Mouse (Mus musculus) intestine, embryonic 15.5 days (tissue): ENCODE data around the gene Wnt6. TPM values are rescaled to one million over a fixed set of nuclear protein-coding genes. Genes with fewer than 3 reads are reported as not detected.
A peak's percentile ranks its signal among the peaks of the same experiment; 100 is the strongest.

Experiments
- ATAC-seq: fragments of 200-750 bp; cut with Nextera tagmentation; 2 replicates; pipeline ENCODE4 v1.8.0; 2017; ENCODE audit warnings: moderate TSS enrichment, moderate library complexity
- H3K27ac ChIP-seq: fragments of 300-500 bp; sonication (generic); 2 replicates; pipeline ENCODE4 v1.5.1; 2015; ENCODE audit warnings: mild to moderate bottlenecking, inconsistent platforms
- H3K27me3 ChIP-seq: fragments of 300-500 bp; sonication (generic); replicated peaks from 2 replicates; pipeline ENCODE4 v1.6.1; 2015; ENCODE audit warnings: inconsistent platforms
- H3K36me3 ChIP-seq: fragments of 300-500 bp; sonication (generic); 2 replicates; pipeline ENCODE4 v1.6.1; 2015; ENCODE audit warnings: inconsistent platforms
- H3K4me1 ChIP-seq: fragments of 300-500 bp; sonication (generic); replicated peaks from 2 replicates; pipeline ENCODE4 v1.6.1; 2015; ENCODE audit warnings: inconsistent platforms
- H3K4me2 ChIP-seq: fragments of 300-500 bp; sonication (generic); replicated peaks from 2 replicates; pipeline ENCODE4 v1.6.1; 2015; ENCODE audit warnings: mild to moderate bottlenecking, inconsistent platforms
- H3K4me3 ChIP-seq: fragments of 300-500 bp; sonication (generic); replicated peaks from 2 replicates; pipeline ENCODE4 v1.5.1; 2015; ENCODE audit warnings: inconsistent platforms
- H3K9ac ChIP-seq: fragments of 300-500 bp; sonication (generic); 2 replicates; pipeline ENCODE4 v1.6.1; 2015; ENCODE audit warnings: inconsistent platforms
- H3K9me3 ChIP-seq: fragments of 300-500 bp; sonication (generic); 2 replicates; pipeline ENCODE4 v1.6.1; 2016; ENCODE audit warnings: inconsistent platforms
- WGBS: fragments of 180-500 bp; shearing (Covaris S2); methylation state at CpG from one replicate; pipeline ENCODE4 v1.1.7; 2015; 5-methylcytosine and 5-hydroxymethylcytosine counted together
- polyA plus RNA-seq: library from polyadenylated mRNA; unstranded; fragments of >200 nt; fragmentation: Nextera tagmentation; extraction: Ambion mirVana; gene quantifications from 2 replicates; pipeline ENCODE4 v1.2.1, GENCODE M21; 2015

Wnt6 gene
- 0.18 and 0.58 TPM in 2 replicates for polyA plus RNA-seq

DNA sequence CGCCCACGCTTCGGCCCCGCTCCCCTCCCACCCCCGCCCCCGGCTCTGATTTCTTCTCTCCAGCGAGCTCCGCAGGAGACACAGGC lies at the start of gene Wnt6:
Wnt6 (plus strand) TSS at position 48 of the 86 bp plus-strand sequence.
- no peaks in the 10 kb centered on the region for H3K9me3 ChIP-seq
- 0% methylated on average over 1 of the region's 8 CpGs for WGBS
- H3K9ac ChIP-seq, result peak within 1 kb of the TSS; percentile 37
- H3K4me1 ChIP-seq, result peaks cover 26% of the 10 kb centered on the region
- no peaks in the 10 kb centered on the region for H3K36me3 ChIP-seq
- no peak for ATAC-seq
- no peak within 1 kb of the TSS for H3K27ac ChIP-seq
- peak within 1 kb of the TSS; percentile 48 for H3K4me3 ChIP-seq
- H3K4me2 ChIP-seq, result peak within 1 kb of the TSS; percentile 93
- peaks cover 75% of the 10 kb centered on the region for H3K27me3 ChIP-seq

DNA sequence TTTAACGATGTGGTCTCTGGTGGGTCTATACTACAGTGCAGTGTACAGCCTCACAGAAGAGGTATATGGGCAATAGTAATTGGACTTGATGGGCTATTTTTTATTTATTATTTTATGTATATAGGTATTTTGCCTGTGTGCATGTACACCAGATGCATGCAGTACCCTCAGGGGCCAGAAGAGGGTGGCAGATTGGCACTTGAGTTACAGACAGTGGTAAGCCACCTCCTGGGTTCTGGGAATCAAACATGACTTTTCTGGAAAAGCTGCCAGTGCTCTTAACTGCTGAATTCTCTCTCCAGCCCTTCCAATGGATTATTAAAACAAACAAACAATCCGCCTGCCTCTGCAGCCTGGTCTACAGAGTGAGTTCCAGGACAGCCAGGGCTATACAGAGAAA lies 47.9 kb upstream of the Wnt6 start:
- Histone ChIP-seq H3K27ac (no peak overlapping the region), H3K4me1 (no peaks in the 10 kb centered on the region), H3K9me3 (no peaks in the 10 kb centered on the region), H3K27me3 (no peaks in the 10 kb centered on the region), H3K4me3 (no peak overlapping the region), H3K9ac (no peak overlapping the region), H3K4me2 (no peak overlapping the region), H3K36me3 (no peaks in the 10 kb centered on the region)
- WGBS, result 67% methylated on average over 2 of the region's 2 CpGs
- no peak for ATAC-seq

DNA sequence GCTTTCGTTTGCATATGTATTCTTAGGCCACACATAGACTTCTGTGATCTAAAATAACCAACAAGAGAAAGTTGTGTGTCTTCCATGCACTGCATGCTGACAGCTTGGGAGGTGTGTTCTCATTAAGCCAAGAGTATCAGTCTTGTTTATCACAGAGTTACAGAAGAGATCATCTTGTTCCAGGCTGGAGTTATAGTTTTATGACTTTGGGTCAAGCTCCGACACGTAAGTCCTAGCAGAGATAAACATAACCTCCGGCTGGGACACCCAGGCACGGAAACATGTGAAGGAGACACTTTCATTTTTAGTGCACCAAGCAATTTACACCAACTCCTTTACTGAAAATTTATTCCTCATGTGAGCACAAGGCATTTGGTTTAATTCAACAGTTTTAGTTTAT lies 45.6 kb upstream of the Wnt6 start:
- H3K27me3 ChIP-seq, result no peaks in the 10 kb centered on the region
- no peaks in the 10 kb centered on the region for H3K36me3 ChIP-seq
- no peaks in the 10 kb centered on the region for H3K9me3 ChIP-seq
- no peaks in the 10 kb centered on the region for H3K4me1 ChIP-seq
- no peak overlapping the region for H3K4me3 ChIP-seq
- peak; percentile 61 for ATAC-seq
- H3K9ac ChIP-seq, result no peak overlapping the region
- H3K27ac ChIP-seq, result peak overlapping the region; percentile 32; the same call in 1 of the 2 replicates
- peak overlapping the region; percentile 22; the same call in 1 of the 2 replicates for H3K4me2 ChIP-seq
- WGBS, result 26% methylated on average over 5 of the region's 5 CpGs

DNA sequence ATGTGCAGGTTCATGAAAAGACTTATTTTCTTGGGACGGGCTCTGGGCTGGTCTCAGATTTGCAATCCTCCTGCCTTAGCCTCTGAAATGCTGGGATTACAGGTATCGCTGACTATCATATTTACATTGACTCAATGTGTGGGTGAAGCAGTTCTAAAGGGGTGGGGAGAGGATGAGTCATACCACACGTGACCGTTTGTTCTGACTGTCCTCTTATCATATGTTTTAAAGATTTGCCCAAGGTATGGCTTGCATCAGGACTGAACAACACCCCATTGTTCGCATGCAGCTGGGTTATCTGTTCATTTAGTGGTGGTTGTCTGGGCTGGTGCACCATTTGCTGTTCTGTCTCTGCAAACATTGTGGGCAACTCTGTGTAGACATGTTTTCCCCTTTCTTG lies 45.0 kb upstream of the Wnt6 start:
- H3K36me3 ChIP-seq, result no peaks in the 10 kb centered on the region
- no peaks in the 10 kb centered on the region for H3K27me3 ChIP-seq
- no peak overlapping the region for H3K27ac ChIP-seq
- H3K4me3 ChIP-seq, result no peak overlapping the region
- no peaks in the 10 kb centered on the region for H3K9me3 ChIP-seq
- H3K4me1 ChIP-seq, result no peaks in the 10 kb centered on the region
- peak overlapping the region; percentile 1; the same call in 1 of the 2 replicates for H3K4me2 ChIP-seq
- peak; percentile 88 for ATAC-seq
- 45% methylated on average over 5 of the region's 5 CpGs for WGBS
- H3K9ac ChIP-seq, result no peak overlapping the region

DNA sequence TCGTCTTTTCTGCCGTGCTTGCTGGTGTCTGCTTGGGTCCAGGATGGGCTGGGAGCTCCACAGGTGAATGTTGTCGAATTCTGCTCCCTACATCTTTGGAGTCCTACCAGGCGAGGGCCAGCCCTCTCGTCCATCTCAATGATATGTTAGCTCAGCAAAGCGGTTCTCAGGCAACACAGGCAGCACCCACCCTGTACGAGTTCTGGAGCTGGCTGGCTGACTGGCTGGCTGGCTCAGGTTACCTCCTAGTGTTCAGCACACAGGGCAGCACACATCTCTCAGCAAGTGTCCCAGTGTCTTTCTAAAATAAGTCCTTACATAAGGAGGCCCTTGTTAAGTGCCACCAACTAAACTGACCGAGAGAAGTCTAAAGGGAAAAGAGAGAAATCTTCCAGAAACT lies 43.2 kb upstream of the Wnt6 start:
- no peak overlapping the region for H3K27ac ChIP-seq
- no peaks in the 10 kb centered on the region for H3K36me3 ChIP-seq
- H3K27me3 ChIP-seq, result no peaks in the 10 kb centered on the region
- WGBS, result 75% methylated on average over 8 of the region's 8 CpGs
- H3K9ac ChIP-seq, result no peak overlapping the region
- no peak overlapping the region for H3K4me3 ChIP-seq
- no peak overlapping the region for H3K4me2 ChIP-seq
- H3K9me3 ChIP-seq, result no peaks in the 10 kb centered on the region
- H3K4me1 ChIP-seq, result no peaks in the 10 kb centered on the region
- ATAC-seq, result no peak

DNA sequence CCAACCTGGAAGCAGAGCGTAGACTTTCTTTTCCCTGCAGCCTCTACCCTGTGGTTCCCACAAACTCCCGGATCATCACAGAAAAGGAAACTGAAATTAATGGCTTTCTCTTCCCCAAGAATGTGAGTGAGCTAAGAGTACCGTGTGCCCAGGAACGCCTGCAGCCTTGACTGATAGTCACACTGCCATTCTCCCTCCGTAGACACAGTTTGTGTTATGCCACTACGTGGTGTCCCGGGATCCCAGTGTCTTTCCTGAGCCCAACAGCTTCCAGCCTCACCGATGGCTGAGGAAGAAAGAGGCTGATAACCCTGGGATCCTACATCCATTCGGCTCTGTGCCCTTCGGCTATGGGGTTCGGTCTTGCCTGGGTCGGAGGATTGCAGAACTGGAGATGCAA lies 34.7 kb upstream of the Wnt6 start:
- Histone ChIP-seq H3K4me2 (no peak overlapping the region), H3K9me3 (no peaks in the 10 kb centered on the region), H3K27me3 (no peaks in the 10 kb centered on the region), H3K4me3 (no peak overlapping the region), H3K36me3 (no peaks in the 10 kb centered on the region), H3K27ac (no peak overlapping the region), H3K9ac (no peak overlapping the region), H3K4me1 (no peaks in the 10 kb centered on the region)
- WGBS, result 83% methylated on average over 12 of the region's 12 CpGs
- no peak for ATAC-seq

DNA sequence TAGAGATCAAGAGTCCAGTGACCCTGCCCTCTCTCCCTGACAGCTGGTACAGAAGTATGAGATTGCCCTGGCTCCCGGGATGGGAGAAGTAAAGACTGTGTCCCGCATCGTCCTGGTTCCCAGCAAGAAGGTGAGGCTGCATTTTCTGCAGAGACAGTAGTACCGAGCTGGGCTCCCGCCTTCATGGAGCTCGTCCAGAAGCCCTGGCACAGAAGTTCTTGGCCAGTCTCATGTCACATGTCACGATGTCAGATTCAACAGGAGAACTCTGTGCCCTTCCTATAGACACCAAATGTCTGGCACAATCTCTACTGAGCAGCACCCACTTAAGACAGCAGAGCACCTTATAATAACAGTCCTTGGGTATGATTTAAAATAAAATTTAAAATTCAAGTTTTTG lies 34.2 kb upstream of the Wnt6 start:
- H3K9ac ChIP-seq, result no peak overlapping the region
- H3K27ac ChIP-seq, result no peak overlapping the region
- no peaks in the 10 kb centered on the region for H3K4me1 ChIP-seq
- H3K27me3 ChIP-seq, result no peaks in the 10 kb centered on the region
- ATAC-seq, result no peak
- no peaks in the 10 kb centered on the region for H3K9me3 ChIP-seq
- no peaks in the 10 kb centered on the region for H3K36me3 ChIP-seq
- 86% methylated on average over 7 of the region's 7 CpGs for whole genome bisulfite sequencing
- H3K4me2 ChIP-seq, result no peak overlapping the region
- no peak overlapping the region for H3K4me3 ChIP-seq

DNA sequence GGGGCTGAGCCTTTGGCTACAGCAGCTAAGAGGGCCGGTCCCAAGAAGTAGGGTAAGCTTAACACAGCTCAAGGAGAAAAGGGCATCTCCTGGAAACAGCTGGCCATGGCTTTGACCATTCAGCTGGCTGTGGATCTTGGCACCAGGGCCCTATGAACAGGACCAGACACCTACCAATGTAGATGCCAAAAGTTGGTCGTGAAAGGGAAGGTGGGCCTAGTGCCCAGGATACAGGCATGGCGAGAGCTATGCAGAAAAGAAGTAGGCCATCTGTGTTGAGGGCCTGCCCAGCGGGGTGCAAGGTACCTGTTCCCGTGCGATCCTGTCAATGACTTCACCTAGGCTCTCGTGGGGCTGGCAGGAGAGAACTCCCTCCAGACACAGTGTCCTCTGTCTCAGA lies 30.8 kb upstream of the Wnt6 start:
- H3K4me1 ChIP-seq, result no peaks in the 10 kb centered on the region
- WGBS, result 78% methylated on average over 7 of the region's 7 CpGs
- H3K9me3 ChIP-seq, result no peaks in the 10 kb centered on the region
- H3K36me3 ChIP-seq, result no peaks in the 10 kb centered on the region
- H3K4me2 ChIP-seq, result no peak overlapping the region
- H3K9ac ChIP-seq, result no peak overlapping the region
- H3K27me3 ChIP-seq, result no peaks in the 10 kb centered on the region
- no peak for ATAC-seq
- no peak overlapping the region for H3K27ac ChIP-seq
- H3K4me3 ChIP-seq, result no peak overlapping the region

DNA sequence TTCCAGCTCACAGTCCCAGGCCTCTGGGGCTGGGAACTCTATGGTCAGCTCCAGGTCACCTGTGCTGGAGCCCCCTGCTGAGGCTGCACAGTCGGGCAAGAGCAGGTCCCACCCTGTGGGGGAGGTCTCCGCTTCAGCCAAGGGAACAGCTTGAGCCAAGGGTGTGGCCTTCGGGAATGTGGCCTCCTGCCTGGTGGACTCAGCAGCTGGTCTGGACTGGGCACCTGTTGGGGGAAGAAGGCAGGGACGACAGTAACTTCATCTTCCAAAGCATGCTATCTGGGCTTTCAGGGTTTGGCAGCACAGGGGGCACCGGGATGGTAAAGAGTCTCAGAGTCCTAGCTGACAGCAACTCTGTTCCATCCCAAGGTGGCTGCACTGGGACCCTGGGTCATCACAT lies 24.4 kb upstream of the Wnt6 start:
- no peak for ATAC-seq
- WGBS, result 59% methylated on average over 5 of the region's 5 CpGs
- H3K4me1 ChIP-seq, result peaks cover 13% of the 10 kb centered on the region
- no peak overlapping the region for H3K27ac ChIP-seq
- no peaks in the 10 kb centered on the region for H3K36me3 ChIP-seq
- H3K9ac ChIP-seq, result no peak overlapping the region
- H3K4me3 ChIP-seq, result no peak overlapping the region
- H3K9me3 ChIP-seq, result no peaks in the 10 kb centered on the region
- peaks cover 19% of the 10 kb centered on the region; the same call in 1 of the 2 replicates for H3K27me3 ChIP-seq
- H3K4me2 ChIP-seq, result no peak overlapping the region

DNA sequence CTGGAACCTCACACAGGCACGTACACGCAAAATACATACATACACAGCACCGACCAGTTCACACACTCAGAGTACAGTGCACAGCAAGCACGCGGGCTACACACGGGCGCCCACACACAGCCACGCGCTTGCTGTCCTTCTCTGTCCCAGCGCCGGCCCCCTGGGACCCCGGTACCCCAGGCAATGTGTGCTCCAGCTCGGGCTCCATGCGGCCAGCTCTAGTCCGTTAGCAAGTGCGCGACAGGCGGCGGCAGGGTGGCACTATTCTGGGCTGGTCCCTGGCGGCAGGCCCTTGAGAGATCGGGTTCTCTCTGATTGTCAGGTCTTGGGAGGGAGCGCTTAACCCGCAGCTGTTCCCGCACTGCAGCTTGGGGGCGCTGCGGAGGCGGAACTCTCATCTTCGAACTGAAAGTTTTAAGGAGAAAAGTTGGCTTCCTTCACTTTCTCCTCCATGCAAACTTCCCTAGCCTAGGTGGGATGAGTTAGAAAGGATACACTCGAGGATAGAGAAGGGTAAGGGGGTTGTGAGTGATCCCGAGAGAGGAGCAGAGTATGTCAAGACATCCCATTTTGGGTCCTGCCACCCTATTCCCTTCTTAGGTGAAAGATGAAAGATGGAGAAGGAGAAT lies 22.9 kb upstream of the Wnt6 start, which contains the start of gene Prkag3:
Prkag3 (minus strand) TSS at position 579 of the 629 bp plus-strand sequence.
- 9% methylated on average over 30 of the region's 30 CpGs for WGBS
- peak within 1 kb of the TSS; percentile 44; the same call in 1 of the 2 replicates for H3K9ac ChIP-seq

DNA sequence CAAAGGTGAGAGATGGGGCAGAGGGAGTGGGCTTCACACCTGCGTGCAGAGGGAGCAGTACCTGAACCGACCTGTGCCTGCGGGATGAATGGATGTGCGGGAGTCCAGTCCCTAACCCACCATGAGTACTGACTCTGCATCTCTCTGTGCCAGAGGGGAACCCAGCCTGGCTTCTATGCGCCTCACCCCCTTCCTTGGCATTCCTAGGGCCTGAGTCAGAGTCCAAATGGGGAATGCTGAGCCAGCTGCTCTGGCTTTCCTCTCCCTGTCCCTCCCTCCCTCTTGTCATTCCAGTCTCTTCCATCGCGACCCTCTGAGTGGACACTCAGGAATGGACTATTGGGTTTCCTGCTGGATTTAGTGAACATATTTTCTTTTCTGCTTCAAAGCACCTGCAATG lies 22.4 kb upstream of the Wnt6 start:
- ATAC-seq, result peak; percentile 74
- Histone ChIP-seq H3K4me3 (no peak overlapping the region; the same call in 1 of the 2 replicates), H3K27me3 (peaks cover 19% of the 10 kb centered on the region; the same call in 1 of the 2 replicates), H3K36me3 (no peaks in the 10 kb centered on the region), H3K4me2 (peak overlapping the region; percentile 55), H3K27ac (no peak overlapping the region), H3K4me1 (peaks cover 13% of the 10 kb centered on the region), H3K9me3 (no peaks in the 10 kb centered on the region), H3K9ac (no peak overlapping the region)
- WGBS, result 54% methylated on average over 7 of the region's 7 CpGs

More for the DNA sequence above, 22.9 kb upstream of the Wnt6 start, which contains the start of gene Prkag3:
- Histone ChIP-seq H3K4me1 (peaks cover 13% of the 10 kb centered on the region), H3K27ac (no peak within 1 kb of the TSS), H3K36me3 (no peaks in the 10 kb centered on the region), H3K9me3 (no peaks in the 10 kb centered on the region), H3K4me2 (peak within 1 kb of the TSS; percentile 55), H3K4me3 (peak within 1 kb of the TSS; percentile 20), H3K27me3 (peaks cover 19% of the 10 kb centered on the region; the same call in 1 of the 2 replicates)
- peak; percentile 70 for ATAC-seq

DNA sequence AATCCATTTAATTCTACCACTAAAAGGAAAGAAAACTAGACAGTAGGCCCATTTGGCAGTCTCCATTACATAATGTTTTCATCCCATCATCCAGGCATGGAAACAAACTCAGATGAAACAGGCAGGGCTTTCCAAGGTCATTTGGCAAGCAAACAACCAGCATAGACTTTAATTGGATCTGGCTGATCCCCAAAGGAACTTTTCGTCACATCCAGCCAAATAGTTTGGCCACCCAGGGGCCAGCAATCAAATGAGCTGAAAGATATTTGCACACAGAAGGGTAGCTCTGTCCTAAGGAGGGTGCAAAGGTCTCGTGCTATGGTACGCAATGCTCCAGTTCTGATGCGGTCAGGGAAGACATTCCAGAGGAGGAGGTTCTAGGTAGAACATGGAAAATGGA lies 21.0 kb upstream of the Wnt6 start:
- no peaks in the 10 kb centered on the region for H3K9me3 ChIP-seq
- H3K9ac ChIP-seq, result no peak overlapping the region
- peaks cover 13% of the 10 kb centered on the region for H3K4me1 ChIP-seq
- H3K4me3 ChIP-seq, result no peak overlapping the region
- no peak overlapping the region for H3K27ac ChIP-seq
- WGBS, result 76% methylated on average over 4 of the region's 4 CpGs
- peaks cover 19% of the 10 kb centered on the region; the same call in 1 of the 2 replicates for H3K27me3 ChIP-seq
- no peaks in the 10 kb centered on the region for H3K36me3 ChIP-seq
- no peak overlapping the region for H3K4me2 ChIP-seq
- no peak for ATAC-seq

DNA sequence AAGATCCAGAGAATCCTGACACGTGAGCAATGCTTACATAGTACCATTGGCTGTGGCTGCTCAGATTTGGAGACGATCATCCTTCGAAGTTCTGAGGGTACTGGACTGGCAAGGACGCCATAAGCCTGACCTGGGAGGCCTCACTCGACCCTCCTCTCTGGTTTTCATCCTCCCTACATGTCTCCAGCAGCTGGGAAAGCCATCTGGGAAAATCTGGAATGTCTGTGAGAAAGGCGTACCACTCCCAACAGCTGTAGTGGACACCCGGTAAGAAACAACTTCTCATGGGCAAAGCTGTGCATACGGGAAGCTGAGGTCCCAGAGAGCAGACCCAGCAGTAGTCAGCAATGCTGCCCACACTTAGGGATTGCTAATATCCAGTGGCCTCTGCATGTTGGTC lies 19.5 kb upstream of the Wnt6 start:
- no peak overlapping the region for H3K27ac ChIP-seq
- WGBS, result 79% methylated on average over 8 of the region's 8 CpGs
- no peak overlapping the region for H3K9ac ChIP-seq
- H3K36me3 ChIP-seq, result no peaks in the 10 kb centered on the region
- H3K27me3 ChIP-seq, result peaks cover 17% of the 10 kb centered on the region; the same call in 1 of the 2 replicates
- no peaks in the 10 kb centered on the region for H3K9me3 ChIP-seq
- H3K4me2 ChIP-seq, result no peak overlapping the region
- ATAC-seq, result no peak
- peaks cover 13% of the 10 kb centered on the region for H3K4me1 ChIP-seq
- H3K4me3 ChIP-seq, result no peak overlapping the region
